Mouse (Mus musculus): ENCODE measurements around the gene Rsad2. TPM values are rescaled to one million over a fixed set of nuclear protein-coding genes. Genes with fewer than 3 reads are reported as not detected.
"Not testable (repeated sequence)": the region's sequence is repeated elsewhere in the genome, so short reads cannot be mapped to it uniquely, and the experiment has no call there.

Rsad2 gene
- total RNA-seq, 2 experiments from 2014 or later, result 0.27 to 0.33 TPM

DNA sequence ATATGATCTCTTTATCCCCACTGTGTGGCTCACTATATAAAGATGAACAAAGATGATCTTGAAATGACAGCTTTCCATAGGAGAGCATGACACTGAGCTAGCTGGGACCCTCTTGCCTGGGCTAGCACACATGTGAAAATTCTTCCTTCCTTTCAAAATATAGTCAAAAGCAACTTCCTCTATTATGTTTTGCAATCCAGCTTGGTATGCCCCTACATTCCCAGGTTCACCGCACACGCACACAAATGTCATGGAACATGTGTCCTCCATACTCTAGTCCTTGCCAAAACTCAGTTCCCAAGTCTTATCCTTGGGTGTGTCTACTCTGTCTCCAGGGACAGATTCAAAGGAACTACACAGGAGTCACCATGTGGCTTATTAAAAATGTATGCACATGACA lies 6.8 kb downstream of the Rsad2 start:
- no peak for DNase-seq (ENCODE audit: extremely low spot score in 1 of 2, low spot score in 1 of 2)

DNA sequence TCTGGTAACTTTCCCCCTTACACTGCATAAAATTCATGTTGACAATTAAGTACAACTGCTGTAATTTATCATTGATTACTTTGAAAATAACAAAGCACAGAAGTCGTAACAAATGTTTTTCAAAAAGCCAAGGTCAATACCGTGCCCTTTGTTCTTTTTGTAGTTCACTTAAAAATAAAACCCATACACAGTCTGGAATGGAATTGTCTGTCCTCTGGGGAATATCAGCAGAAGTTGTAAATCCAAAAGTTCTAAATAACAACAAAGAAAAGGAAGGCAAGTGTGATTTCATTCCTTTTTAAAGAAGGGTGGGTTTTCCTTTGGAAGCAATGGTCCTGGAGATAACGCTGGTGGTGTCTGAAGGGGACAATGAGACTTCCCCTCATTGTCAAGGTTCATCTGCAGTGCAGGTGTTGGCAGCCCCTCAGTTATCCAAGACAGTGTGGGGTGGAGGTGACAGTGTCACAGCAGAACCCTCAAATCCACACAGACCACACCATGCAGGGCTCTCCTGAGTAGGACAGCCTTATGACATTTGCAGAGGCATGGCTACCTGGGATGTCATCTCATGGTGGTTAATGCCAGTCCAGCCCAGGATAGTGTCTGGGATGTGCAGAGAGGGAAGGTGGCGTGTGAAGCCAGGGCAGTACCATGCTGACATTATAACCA lies 9.7 kb downstream of the Rsad2 start:
- DNase-seq (ENCODE audit: extremely low spot score in 1 of 2, low spot score in 1 of 2), result no peak

DNA sequence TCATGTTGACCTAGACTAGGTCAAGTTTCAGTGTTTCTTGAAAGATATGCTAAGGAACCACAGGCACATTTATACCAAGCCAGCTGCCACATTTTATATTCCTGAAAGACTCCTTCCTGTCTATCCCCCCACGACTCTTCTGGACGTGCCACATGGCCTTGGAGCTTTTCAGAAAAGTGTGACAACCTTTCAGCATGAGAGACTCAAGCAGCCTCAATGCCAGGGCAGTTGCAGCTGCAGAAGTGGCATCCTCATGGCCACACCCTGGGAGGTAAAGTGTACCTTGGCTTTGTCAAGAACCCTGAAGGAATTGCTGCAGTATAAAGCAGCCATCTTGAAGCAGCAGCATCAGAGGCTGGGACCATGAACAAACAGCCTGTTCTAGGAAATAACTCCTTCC lies 11.7 kb downstream of the Rsad2 start:
- DNase-seq (ENCODE audit: extremely low spot score in 1 of 2, low spot score in 1 of 2), result no peak

DNA sequence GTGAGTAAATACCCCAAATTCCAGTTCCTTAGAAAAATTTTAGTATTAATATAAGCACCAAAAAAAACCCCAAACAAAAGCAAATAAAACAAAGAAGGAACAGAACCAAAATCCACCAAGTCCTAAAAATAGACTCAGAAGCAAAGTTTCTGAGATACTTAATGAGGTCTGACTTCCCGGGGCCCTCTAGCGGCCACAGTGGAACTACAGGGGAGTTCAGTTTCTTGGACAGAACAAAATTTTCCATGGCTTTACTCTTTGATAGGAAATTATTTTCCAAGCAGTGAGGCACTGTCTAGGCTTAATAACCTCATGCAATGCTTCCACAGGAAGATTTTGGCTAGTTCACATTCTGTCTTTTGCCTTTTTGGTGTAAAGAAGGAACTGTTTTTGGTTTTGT lies 12.2 kb downstream of the Rsad2 start:
- peak; percentile 55 to 89 for DNase-seq (ENCODE audit: extremely low spot score in 1 of 2, low spot score in 1 of 2)

DNA sequence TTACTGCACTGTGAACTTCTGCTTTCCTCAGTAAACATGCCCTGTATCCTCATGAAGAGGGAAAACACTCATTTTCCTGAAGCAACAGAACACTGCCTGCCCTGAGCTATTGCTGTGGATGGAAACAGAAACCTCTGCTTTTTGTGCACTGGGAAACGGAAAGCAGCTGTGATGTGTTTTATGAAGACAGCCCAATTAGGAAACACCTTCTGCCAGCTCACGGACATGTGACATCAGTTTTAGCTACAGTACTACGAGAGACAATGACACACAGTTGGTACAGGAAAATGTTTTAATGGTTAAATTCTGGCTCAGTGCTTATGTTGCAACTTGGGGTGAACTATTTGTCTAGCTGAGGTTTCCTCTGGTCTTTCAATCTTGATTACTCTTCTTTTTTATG lies 16.9 kb downstream of the Rsad2 start:
- DNase-seq (ENCODE audit: extremely low spot score in 1 of 2, low spot score in 1 of 2), result no peak

DNA sequence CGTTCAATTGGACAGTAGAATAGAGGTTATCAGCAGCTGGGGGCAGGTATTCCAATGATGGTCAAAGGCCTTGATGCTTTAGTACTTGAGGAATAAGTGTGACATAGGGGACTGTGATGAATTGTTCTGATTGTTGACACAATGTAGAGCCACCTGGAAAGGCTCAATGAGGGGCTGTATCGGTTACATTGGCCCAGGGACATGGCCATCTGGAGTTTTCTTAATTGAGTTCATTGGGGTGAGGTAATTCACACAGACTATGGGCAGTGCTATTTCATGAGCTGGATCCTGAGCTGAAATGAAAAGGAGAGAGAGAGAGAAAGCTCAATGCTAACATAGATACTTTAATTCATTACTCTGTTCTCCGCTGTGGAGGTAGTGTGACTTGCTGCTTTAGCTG lies 18.3 kb downstream of the Rsad2 start:
- no peak for DNase-seq (ENCODE audit: extremely low spot score in 1 of 2, low spot score in 1 of 2)

DNA sequence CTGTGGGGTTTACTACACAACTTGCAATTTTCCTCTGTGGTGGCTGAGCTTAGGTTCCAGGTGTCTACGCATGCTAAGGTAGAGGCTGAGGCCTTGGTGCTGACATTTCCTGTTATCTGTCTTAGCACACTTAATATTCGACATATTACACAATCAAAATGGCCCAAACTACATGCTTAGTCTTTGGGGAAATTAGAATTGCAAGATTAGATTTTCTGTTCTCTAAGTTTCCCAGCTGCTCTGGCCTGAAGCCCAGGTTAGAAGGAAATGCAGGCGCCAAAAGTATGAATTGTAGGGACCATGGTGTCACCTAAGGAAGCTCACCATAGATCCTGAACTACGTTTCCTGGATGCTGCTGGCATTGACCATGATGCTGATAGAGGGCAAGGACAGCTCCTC lies 19.9 kb downstream of the Rsad2 start:
- DNase-seq (ENCODE audit: extremely low spot score in 1 of 2, low spot score in 1 of 2), result no peak

DNA sequence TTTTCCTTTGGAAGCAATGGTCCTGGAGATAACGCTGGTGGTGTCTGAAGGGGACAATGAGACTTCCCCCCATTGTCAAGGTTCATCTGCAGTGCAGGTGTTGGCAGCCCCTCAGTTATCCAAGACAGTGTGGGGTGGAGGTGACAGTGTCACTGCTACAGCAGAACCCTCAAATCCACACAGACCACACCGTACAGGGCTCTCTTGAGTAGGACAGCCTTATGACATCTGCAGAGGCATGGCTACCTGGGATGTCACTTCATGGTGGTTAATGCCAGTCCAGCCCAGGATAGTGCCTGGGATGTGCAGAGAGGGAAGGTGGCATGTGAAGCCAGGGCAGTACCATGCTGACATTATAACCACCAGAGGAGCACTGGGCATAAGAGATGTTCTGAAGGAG lies 27.5 kb downstream of the Rsad2 start:
- not testable (repeated sequence) for DNase-seq (ENCODE audit: extremely low spot score in 1 of 2, low spot score in 1 of 2)

DNA sequence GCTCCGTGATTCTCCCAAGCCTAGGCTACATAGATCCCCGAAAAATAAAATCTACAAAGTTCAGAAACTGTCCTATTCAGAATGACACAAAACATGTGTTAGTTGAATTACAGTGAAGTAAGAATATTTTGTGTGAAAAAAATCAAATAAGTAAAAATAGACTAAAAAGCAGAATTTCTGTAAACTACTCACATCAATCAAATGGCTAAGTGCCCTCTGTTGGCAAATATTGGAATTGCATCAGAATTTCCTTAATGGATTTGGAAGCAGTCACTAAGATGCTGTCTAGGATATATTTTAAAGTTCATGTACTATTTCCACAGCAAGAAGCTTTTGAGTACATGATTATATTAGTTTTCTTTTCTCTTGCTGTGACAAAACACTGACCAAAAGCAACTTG lies 31.4 kb downstream of the Rsad2 start:
- DNase-seq (ENCODE audit: extremely low spot score in 1 of 2, low spot score in 1 of 2), result no peak

DNA sequence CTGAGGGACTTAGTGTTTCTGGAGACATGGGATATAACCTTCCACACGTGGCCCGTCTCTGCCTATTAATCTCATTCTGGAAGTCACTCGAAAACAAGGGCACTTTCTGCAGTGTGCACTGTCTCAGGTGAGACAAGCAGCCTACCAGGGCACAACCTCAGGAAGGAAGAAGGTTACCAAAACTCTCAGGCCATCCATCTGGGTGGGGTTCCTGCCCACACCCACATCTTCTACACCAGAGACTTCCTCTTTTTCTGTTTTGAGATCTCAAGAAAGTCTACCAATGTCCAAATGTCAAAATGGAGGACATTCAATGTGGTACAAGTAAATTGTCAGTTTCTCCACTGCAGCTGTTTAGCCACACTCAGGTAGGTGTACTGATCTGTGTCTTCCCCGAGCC lies 37.9 kb downstream of the Rsad2 start:
- DNase-seq (ENCODE audit: extremely low spot score in 1 of 2, low spot score in 1 of 2), result no peak

DNA sequence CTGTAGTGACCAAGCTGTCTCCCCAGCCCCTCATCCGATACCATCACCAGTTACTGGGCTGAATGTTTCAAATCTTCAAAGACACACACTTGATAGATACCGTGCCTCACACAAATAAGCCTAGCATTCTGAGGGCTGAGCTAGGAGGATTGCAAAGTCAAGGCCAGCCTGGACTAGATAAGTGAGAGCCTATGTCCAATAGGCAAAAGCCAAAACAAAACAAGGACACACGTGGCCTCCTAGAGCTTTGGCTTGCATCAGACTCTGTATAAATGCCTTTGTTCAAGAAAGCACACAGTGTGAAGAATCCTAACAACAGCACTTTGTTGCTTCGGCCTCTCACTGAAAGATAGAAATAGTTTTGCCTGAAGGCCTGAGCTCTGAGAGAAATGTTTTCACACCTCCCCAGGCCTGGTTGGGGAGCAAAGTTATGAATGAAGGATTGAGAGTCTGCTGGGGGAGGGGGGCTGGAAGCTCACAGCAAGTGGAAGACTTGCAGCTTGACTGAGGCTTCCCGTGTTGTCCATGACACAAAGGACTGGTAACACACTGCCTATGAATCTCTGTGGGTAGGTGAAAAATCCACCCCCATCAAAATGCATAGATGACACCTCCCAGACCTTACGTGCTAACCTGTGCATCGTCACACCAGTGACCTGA lies 39.5 kb downstream of the Rsad2 start:
- DNase-seq (ENCODE audit: extremely low spot score in 1 of 2, low spot score in 1 of 2), result no peak

DNA sequence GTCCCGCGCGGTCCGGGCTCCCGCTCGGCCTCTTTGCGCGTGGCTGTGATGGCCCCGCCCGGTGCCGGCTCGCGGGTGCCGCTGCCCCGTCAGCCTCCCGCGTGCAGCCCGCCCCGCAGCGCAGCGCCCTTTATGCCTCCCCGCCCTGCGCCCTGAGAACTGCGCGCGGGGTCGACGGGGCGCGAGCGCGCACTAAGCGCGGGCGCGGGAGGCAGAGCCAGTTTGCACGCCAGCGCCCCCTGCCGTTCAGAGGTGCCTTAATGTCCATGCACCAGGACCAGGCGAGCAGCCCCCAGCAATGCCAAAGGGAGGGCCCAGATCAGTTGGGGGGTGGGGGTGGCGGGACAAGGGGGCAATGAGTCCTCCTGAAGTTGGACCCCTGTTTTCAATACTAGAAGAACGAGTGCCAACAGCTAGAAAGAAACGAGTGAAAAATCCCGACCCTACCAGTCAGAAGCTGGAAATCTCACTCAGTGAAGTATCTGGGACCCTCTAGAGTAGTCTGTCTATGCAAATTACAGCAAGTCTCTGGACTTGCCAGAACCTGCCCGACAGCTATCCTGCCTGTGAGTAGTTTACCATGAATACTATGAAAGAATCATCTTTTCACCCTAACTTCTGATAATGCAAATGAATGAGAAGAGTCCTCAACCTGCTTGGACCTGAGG lies 41.0 kb downstream of the Rsad2 start, which contains the start of gene Rnf144a:
Gene Rnf144a (minus strand): TSS at position 151 of the 668 bp plus-strand sequence.
- DNase-seq (ENCODE audit: extremely low spot score in 1 of 2, low spot score in 1 of 2), result peak; percentile 99

DNA sequence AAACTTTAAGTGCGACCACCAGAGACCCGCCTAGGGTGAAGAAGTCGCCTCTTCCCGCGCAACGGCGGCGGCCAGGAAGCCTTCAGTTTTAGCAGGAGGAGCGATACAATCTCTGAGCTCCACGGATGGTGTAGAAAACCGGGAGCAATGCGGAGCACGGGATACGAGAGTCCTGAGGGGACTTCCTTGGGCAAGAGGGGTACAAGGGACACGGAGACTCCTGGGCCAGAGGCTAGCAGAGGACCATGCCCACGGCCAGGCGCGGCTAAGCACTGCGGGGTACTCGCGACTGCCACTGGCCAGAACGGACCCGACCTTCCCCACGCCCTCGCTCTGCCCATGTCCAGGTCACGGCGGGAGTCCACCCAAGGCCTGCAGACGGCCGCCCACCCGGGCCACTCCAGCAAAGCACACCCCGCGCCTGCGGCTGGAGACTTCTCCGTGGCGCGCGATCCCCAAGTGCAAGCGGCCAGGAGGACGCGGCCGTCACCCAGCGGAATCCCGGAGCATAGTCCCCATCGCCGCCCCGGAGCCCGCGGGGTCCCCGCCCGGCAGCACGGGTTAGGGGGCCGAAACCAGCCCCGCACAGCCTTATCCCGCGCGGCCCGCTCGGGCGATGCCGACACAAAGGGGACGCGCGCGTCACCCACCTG lies 41.7 kb downstream of the Rsad2 start:
- DNase-seq (ENCODE audit: extremely low spot score in 1 of 2, low spot score in 1 of 2), result peak in 1 of 2 experiments; percentile 39

DNA sequence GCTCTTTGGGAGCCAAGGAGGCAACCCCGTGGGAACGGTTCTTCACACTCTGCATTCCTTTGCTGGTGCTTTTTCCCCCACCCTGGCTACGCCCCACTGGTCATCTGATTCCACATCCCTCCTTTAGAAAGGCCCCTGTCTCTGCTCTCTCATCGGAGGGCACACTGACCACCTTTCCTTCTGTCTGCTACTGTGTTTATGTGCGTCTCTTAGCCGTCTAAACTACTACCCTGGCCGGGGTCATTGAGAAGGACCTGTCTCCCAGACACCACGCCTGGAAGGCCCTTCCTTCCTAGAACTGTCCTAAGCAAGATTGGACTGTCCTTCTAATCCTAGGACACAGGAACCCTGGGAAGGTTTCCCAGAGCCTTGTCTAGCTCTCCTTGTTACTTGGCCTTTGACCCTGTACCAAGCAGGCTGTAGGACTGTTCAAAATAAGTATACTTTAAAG lies 42.3 kb downstream of the Rsad2 start:
- DNase-seq (ENCODE audit: extremely low spot score in 1 of 2, low spot score in 1 of 2), result no peak

DNA sequence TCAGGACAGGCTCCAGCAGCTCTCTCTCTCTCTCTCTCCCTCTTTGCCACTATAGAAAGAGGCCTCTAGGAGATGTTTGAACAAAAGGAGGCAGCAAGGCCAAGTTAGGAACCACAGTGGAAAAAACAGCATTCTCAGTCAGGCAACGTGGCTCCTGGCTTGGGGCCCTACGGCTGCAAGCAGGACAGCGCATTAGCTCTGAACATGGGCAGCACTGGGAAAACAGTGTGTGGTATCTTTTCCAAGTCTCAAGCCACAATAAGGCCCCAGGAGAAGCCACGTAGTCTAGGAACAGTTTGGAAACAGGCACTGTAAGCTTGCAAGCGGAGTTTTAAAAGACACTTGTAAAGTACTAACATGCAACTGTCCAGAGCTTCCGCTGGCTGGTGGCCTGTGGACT lies 43.5 kb downstream of the Rsad2 start:
- DNase-seq (ENCODE audit: extremely low spot score in 1 of 2, low spot score in 1 of 2), result no peak

DNA sequence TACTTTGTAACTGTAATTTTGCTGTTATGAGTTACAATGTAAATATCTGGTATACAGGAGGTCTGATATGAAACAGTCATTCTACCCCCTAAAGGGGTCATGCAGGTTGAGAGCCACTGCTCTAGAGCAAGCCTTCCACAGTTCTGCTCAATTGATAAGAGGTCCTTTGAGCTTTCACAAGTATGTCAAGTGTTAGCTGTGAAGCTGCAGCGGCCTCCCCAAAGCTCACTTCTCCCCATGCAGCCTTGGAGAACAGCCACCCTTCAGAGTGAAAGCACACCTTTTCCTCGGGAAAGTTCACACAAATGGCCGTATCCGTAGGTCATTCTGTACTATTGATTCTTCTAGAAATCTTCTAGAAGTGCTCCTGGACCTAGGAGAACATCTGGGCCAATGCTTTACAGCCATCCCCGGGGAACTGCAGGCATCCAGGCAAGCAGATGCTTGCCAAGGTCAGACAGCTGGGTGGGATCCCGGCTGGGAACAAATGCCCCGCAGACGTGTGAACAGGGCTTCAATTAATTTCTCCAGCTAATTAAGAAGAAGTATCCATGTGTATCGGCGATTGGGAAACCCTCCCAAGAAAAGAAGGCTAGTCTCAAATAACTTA lies 44.3 kb downstream of the Rsad2 start:
- DNase-seq (ENCODE audit: extremely low spot score in 1 of 2, low spot score in 1 of 2), result no peak

DNA sequence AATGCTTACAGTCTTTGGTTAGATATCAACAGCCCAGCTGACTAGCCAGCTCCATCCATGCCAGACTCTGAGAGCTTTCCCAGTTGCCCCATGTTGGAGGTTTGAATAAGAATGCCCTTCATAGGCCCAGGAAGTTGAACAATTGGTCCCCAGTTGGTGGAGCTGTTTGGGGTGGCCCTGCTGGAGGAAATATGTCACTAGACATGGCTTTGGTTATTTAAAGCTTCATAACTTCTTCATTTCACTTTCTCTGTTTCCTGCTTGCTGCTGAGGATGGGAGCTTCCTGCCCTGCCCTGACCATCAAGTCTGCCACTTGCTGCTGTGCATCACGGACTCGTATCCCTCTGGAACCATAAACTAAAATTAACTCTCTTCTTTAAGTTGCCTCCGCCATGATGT lies 45.8 kb downstream of the Rsad2 start:
- no peak for DNase-seq (ENCODE audit: extremely low spot score in 1 of 2, low spot score in 1 of 2)

DNA sequence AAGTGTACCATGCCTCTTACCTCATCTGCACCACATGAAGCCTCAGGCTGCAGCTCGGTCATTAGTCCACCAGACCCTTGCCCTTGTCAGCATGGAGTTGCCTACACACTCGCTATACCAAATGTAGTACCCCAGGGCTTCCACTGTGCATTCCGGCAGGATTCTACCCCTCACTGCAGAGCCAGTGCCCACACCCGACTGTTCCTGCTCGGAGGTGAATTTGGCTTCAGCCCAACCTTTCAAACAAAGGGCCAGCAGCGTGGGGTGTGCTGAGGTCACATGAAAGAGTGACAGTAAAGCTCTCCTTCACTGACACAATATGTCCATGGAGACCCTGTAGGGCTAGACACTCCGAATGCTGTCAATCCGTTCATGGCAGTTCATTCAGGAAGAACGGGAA lies 47.5 kb downstream of the Rsad2 start:
- DNase-seq (ENCODE audit: extremely low spot score in 1 of 2, low spot score in 1 of 2), result no peak

DNA sequence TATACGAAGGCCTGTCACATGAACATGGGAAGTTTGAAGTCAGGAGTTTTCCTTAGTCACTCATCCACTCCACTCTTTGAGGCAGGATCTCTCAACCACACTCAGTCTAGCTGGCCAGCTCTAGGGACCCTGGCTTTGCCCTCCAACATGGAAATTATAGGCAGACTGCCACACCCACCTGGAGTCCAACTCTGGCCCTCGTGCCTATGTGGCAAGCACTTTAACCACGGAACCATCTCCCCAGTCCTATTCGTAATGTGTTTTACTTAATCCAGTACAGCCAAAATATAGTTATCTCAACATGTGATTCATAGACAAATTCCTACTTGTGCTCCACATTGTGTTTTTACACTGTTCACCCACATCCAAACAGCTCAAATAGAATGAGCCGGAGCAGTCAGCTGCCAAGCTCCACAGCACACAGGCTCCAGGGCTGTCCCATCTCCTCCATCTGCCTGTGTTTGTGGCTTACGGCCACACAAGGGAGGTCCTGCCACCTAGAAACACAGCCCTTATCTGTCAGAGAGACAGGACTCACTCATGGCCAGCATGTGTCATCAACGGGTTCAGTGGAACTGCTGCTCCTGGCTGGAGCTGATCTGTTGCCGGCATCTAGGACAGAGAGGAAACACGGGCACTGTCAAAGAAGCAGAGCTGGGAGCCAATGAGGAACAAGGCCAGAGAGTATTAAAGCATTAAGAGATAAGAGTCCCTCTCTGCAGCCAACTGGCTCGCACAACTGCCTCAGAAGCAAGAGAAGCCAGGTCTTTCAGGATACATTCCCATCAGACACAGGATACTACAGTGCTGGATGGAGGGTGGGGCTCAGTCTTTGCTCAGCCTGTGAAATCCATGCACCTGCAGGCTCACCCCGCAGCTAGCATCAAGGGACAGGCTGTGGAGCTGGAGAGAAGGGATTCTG lies 51.2 kb downstream of the Rsad2 start:
- DNase-seq (ENCODE audit: extremely low spot score in 1 of 2, low spot score in 1 of 2), result peak in 1 of 2 experiments; percentile 30

Measured in layer of hippocampus, postnatal 25 days (tissue).